Mouse (Mus musculus) lung, postnatal 0 days (tissue): ENCODE measurements at regions not wholly inside any gene's neighbourhood (a gene's known extent, or its start where the extent isn't known, plus 50 kb on each side); places are given as distances from the start of the nearest gene placed in this dataset.

Experiments
- ATAC-seq: fragments of 200-750 bp; cut with Nextera tagmentation; 2 replicates; pipeline ENCODE4 v1.8.0; 2017; ENCODE audit warnings: moderate library complexity
- DNase-seq: peaks from one replicate; pipeline ENCODE4 v3.0.0-alpha.2; 2016; ENCODE audit warnings: low spot score
- H3K27ac ChIP-seq: fragments of 300-500 bp; sonication (generic); 2 replicates; pipeline ENCODE4 v1.5.1; 2014; ENCODE audit warnings: antibody characterized with exemption, mild to moderate bottlenecking, low read length, mixed read lengths
- H3K27me3 ChIP-seq: fragments of 300-500 bp; sonication (generic); replicated peaks from 2 replicates; pipeline ENCODE4 v1.6.1; 2014; ENCODE audit warnings: low read length, mixed read lengths; ENCODE audit not compliant: insufficient read depth
- H3K36me3 ChIP-seq: fragments of 300-500 bp; sonication (generic); 2 replicates; pipeline ENCODE4 v1.6.1; 2014; ENCODE audit warnings: low read length, mixed read lengths; ENCODE audit not compliant: insufficient read depth
- H3K4me1 ChIP-seq: fragments of 300-500 bp; sonication (generic); 2 replicates; pipeline ENCODE4 v1.6.1; 2014; ENCODE audit warnings: antibody characterized with exemption, low read depth, low read length, mixed read lengths; ENCODE audit not compliant: insufficient read depth
- H3K4me2 ChIP-seq: fragments of 300-500 bp; sonication (generic); replicated peaks from 2 replicates; pipeline ENCODE4 v1.6.1; 2014; ENCODE audit warnings: low read depth, mild to moderate bottlenecking, low read length, moderate library complexity, mixed read lengths
- H3K4me3 ChIP-seq: fragments of 300-500 bp; sonication (generic); 2 replicates; pipeline ENCODE4 v1.5.1; 2014; ENCODE audit warnings: low read depth, low read length
- H3K9ac ChIP-seq: fragments of 300-500 bp; sonication (generic); replicated peaks from 2 replicates; pipeline ENCODE4 v1.6.1; 2014; ENCODE audit warnings: low read depth, mild to moderate bottlenecking
- H3K9me3 ChIP-seq: fragments of 300-500 bp; sonication (generic); 2 replicates; pipeline ENCODE4 v1.6.1; 2016; ENCODE audit warnings: low read length, mixed read lengths
- CTCF ChIP-seq: IDR thresholded peaks from 2 replicates; pipeline ENCODE4 v1.5.1; 2016; ENCODE audit warnings: antibody characterized with exemption, mild to moderate bottlenecking
- EP300 ChIP-seq: IDR thresholded peaks from 2 replicates; pipeline ENCODE4 v1.6.1; 2016; ENCODE audit warnings: antibody characterized with exemption, mild to moderate bottlenecking, control low read depth
- WGBS: fragments of 180-500 bp; shearing (Covaris S2); extraction: QIAGEN DNeasy Blood & Tissue Kit; methylation state at CpG from one replicate; pipeline ENCODE4 v1.1.7; 2014; 5-methylcytosine and 5-hydroxymethylcytosine counted together

GRCm38 (mm10) chr19:14847120-14847519, 249.3 kb upstream of the Tle4 start:
- H3K27me3 ChIP-seq: no peaks in the 10 kb centered on the region
- WGBS: 82% methylated on average over 4 of the region's 4 CpGs
- H3K9me3 ChIP-seq: no peaks in the 10 kb centered on the region
- no peak overlapping the region for H3K4me2 ChIP-seq
- no peaks in the 10 kb centered on the region for H3K36me3 ChIP-seq
- no peak overlapping the region for H3K9ac ChIP-seq
- no peak overlapping the region for H3K27ac ChIP-seq
- no peak for ATAC-seq
- no peak for TF ChIP-seq EP300
- no peak for TF ChIP-seq CTCF
- no peak overlapping the region for H3K4me3 ChIP-seq
- H3K4me1 ChIP-seq: no peaks in the 10 kb centered on the region
- no peak for DNase-seq

- no peaks in the 10 kb centered on the region for H3K27me3 ChIP-seq
- H3K9me3 ChIP-seq: no peaks in the 10 kb centered on the region
- no peak overlapping the region for H3K4me3 ChIP-seq
- ATAC-seq (no peak), DNase-seq (no peak)
- no peaks in the 10 kb centered on the region for H3K4me1 ChIP-seq
- no peak overlapping the region for H3K9ac ChIP-seq
- TF ChIP-seq EP300: no peak
- TF ChIP-seq CTCF: no peak
- H3K36me3 ChIP-seq: no peaks in the 10 kb centered on the region
- H3K27ac ChIP-seq: no peak overlapping the region
- no peak overlapping the region for H3K4me2 ChIP-seq
- 83% methylated on average over 8 of the region's 8 CpGs for WGBS
Observed at GRCm38 (mm10) chr19:14835629-14836028, 237.8 kb upstream of the Tle4 start.

- H3K9ac ChIP-seq: no peak overlapping the region
- H3K4me3 ChIP-seq: no peak overlapping the region
- H3K27me3 ChIP-seq: no peaks in the 10 kb centered on the region
- 62% methylated on average over 3 of the region's 3 CpGs for WGBS
- no peak overlapping the region for H3K4me2 ChIP-seq
- TF ChIP-seq CTCF (no peak), EP300 (no peak)
- DNase-seq (no peak), ATAC-seq (no peak)
- H3K4me1 ChIP-seq: no peaks in the 10 kb centered on the region
- H3K36me3 ChIP-seq: no peaks in the 10 kb centered on the region
- no peaks in the 10 kb centered on the region for H3K9me3 ChIP-seq
- H3K27ac ChIP-seq: no peak overlapping the region
Observed at GRCm38 (mm10) chr19:14816354-14816753, 218.5 kb upstream of the Tle4 start.

- DNase-seq (no peak), ATAC-seq (no peak)
- no peak overlapping the region for H3K4me3 ChIP-seq
- TF ChIP-seq CTCF (no peak), EP300 (no peak)
- no peak overlapping the region for H3K4me2 ChIP-seq
- no peaks in the 10 kb centered on the region for H3K9me3 ChIP-seq
- no peaks in the 10 kb centered on the region for H3K36me3 ChIP-seq
- WGBS: 79% methylated on average over 6 of the region's 6 CpGs
- no peak overlapping the region for H3K9ac ChIP-seq
- H3K27ac ChIP-seq: no peak overlapping the region
- H3K27me3 ChIP-seq: peaks cover 19% of the 10 kb centered on the region; the same call in 1 of the 2 replicates
- no peaks in the 10 kb centered on the region for H3K4me1 ChIP-seq
Observed at GRCm38 (mm10) chr19:14806787-14807186, 208.9 kb upstream of the Tle4 start.

- ATAC-seq (no peak), DNase-seq (no peak)
- WGBS: 12% methylated on average over 5 of the region's 5 CpGs
- H3K9me3 ChIP-seq: no peaks in the 10 kb centered on the region
- no peak overlapping the region for H3K27ac ChIP-seq
- no peaks in the 10 kb centered on the region for H3K36me3 ChIP-seq
- TF ChIP-seq EP300: no peak
- no peak for TF ChIP-seq CTCF
- peaks cover 27% of the 10 kb centered on the region; the same call in 1 of the 2 replicates for H3K27me3 ChIP-seq
- H3K4me1 ChIP-seq: no peaks in the 10 kb centered on the region
- H3K9ac ChIP-seq: no peak overlapping the region
- H3K4me3 ChIP-seq: no peak overlapping the region
- H3K4me2 ChIP-seq: no peak overlapping the region
Observed at GRCm38 (mm10) chr19:14802909-14803650, 205.2 kb upstream of the Tle4 start.

- ATAC-seq: no peak
Observed at GRCm38 (mm10) chr19:14801669-14802068, 203.8 kb upstream of the Tle4 start.

GRCm38 (mm10) chr19:14799002-14799401, 201.2 kb upstream of the Tle4 start:
- Histone ChIP-seq H3K27me3 (peaks cover 23% of the 10 kb centered on the region; the same call in 1 of the 2 replicates), H3K9ac (no peak overlapping the region), H3K4me1 (no peaks in the 10 kb centered on the region), H3K36me3 (no peaks in the 10 kb centered on the region), H3K27ac (no peak overlapping the region), H3K9me3 (no peaks in the 10 kb centered on the region), H3K4me3 (no peak overlapping the region), H3K4me2 (no peak overlapping the region)
- DNase-seq (peak; percentile 20), ATAC-seq (no peak)
- 44% methylated on average over 6 of the region's 6 CpGs for WGBS
- no peak for TF ChIP-seq EP300
- TF ChIP-seq CTCF: no peak

More at GRCm38 (mm10) chr19:14801669-14802068, 203.8 kb upstream of the Tle4 start:
- no peaks in the 10 kb centered on the region for H3K4me1 ChIP-seq
- H3K4me3 ChIP-seq: no peak overlapping the region
- no peaks in the 10 kb centered on the region for H3K36me3 ChIP-seq
- H3K9ac ChIP-seq: no peak overlapping the region
- WGBS: 82% methylated on average over 8 of the region's 8 CpGs
- peaks cover 27% of the 10 kb centered on the region; the same call in 1 of the 2 replicates for H3K27me3 ChIP-seq
- no peak overlapping the region for H3K4me2 ChIP-seq
- TF ChIP-seq EP300 (no peak), CTCF (no peak)
- DNase-seq: no peak
- no peaks in the 10 kb centered on the region for H3K9me3 ChIP-seq
- no peak overlapping the region for H3K27ac ChIP-seq
